Mouse (Mus musculus): Measurements from ENCODE around the gene Usp42.

- TF ChIP-seq EP300 (IDR thresholded peaks at IDR 0.05; ENCODE audit: low read depth), result 0 out of 2 replicates have a peak, but pooled peaks have one; percentile 51
- no peak for TF ChIP-seq CTCF (IDR thresholded peaks at IDR 0.05; ENCODE audit: low read depth)
Measured at GRCm38 (mm10) chr5:143706030-143706821, 25.9 kb downstream of the Usp42 start.

Data from heart, postnatal 0 days (tissue).